Mouse (Mus musculus): ENCODE data around the gene Rexo5. TPM values are rescaled to one million over a fixed set of nuclear protein-coding genes. Genes with fewer than 3 reads are reported as not detected.
A peak's percentile ranks its signal among the peaks of the same experiment; 100 is the strongest.

Gene Rexo5
- polyA plus RNA-seq, 1 experiment: 5.6 TPM

DNA sequence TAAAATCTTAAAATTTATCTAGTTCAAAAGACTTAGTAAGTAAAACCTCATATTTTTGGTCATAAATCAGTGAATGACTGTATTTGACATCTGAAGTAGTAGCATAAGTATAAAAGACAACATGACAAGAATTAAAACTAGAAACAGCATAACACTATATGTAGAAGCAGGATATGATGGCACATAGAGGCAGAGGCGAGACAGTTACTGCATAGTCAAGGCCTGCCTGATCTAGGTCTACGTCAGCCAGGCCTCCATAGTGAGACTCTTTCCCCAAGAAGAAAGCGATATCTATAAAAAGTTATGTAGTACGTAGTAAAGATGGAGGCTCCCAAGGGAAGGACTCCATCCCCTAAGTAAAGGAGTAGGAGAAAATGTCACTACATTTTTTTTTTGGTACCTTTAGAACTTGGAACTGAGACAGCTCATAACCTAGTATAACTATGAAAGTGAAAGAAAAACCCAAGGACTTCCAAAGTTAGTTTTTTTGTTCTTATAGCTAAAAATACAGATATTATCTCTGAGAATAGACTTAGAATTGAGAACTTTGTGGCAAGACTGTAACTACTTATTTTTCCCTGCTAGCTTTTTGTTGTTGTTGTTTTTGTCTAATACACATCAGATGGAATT, 48.1 kb downstream of the Rexo5 start:
- no peak for DNase-seq (ENCODE audit: low read depth)

DNA sequence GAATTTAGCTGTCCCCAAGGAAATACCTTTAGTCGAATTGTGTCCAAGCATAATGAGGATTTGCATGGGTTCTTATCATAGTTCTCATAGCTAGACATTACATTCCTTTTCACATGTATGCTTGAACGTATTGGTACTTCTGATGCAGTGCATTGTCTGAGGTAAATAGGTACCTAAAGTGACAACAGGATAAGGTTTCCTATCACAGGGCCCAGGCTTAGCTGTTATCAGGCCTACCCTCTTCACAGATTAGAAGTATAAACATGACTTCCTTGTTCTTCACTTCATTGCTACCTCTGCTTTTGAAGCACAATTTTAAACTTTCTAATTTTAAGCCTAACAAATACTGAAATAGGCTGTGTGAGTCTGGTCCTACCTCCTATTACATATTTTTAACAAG, 51.7 kb downstream of the Rexo5 start:
- no peak for DNase-seq (ENCODE audit: low read depth)

DNA sequence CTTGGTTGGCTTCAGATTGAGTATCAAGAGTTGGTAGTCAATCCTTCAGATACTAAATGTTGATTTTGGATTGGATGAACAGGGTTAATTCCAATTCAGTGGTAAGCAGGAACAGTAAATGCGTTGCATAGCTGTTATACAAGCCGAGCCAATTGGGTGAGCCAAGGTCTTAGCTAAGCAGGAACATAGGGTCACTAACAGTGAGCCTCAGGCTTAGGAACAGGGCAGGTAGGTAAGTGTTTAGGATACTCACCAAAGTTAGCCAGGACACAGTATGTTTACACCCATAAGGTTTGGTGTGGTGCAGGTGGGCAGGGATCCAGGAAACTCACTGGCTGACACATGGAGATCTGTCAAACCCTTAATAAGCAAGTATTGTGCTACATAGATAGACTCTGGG, 53.6 kb downstream of the Rexo5 start:
- DNase-seq (ENCODE audit: low read depth): peak; percentile 91

DNA sequence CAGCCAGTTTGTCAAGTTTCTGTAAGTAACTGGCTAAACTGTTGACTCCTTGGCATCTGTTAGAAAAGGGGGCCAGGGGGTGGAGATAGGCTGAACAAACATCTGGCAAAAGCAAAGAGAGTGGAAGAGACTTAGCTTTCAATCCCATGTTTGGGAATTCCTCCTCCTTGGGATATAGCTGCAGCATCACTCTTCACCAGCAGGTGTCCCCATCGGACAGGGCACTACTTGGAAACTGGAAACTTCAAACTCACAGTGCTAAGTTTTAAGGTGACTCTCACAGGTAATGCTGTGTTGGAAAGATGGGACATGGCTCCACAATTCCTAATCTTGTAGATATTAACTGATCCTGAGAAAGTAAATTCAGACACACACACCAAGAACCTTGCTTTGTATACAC, 55.3 kb downstream of the Rexo5 start:
- no peak for DNase-seq (ENCODE audit: low read depth)

DNA sequence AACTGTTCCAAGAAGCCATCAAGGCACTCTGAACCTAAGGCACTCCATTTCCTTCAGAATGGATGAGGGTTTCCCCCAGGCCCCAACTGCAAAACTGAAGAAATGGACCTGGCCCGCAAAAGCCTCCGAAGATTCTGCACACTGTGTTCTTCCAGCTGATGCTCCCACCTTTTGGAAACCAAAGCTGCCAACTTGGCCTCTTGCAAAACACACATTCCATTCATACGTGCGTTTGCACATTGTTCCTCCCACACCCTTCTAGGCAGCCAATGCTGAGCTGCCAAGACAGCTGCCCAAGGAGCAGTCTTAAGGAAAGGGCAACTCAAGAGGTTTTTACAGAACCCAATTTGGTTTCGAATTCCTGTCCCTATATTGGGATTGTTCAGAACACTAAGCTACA, 56.9 kb downstream of the Rexo5 start:
- DNase-seq (ENCODE audit: low read depth): peak; percentile 94

DNA sequence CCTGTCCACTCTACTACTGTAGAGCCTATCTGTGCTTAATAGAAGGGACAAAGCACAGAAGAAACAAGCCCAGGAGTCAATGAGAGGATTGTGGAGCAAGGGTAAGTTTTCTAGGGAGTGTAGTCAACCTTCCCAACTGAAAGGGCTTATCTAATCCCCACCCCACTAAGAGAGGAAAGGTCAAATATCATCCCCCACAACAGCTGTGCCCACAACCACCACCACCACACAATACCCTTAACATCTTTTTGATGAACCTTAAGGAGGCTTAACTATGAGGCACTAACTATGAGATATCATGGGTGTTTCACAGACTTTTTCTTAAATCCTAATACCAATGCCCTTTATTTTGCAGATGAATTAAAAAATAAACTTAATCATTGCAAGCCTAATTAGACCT, 58.7 kb downstream of the Rexo5 start:
- DNase-seq (ENCODE audit: low read depth): no peak

DNA sequence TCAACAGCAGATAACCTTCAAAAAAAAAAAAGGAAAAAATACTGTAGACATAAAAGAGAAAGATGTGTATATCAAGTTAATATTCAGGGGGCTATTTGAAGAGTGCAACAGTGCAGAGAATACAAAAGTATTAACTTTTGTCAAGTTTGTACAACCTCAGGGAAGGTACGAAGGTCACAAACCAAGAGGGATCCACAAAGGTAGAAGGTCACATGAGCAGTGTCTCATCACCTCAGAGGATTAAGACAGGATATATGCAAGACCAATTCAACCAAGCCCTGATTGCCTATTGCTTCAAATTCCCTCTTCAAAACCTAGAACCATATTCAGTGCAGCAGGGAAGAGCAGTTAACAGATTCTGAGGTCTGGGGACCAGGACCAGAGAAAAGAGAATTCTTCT, 59.4 kb downstream of the Rexo5 start:
- no peak for DNase-seq (ENCODE audit: low read depth)

DNA sequence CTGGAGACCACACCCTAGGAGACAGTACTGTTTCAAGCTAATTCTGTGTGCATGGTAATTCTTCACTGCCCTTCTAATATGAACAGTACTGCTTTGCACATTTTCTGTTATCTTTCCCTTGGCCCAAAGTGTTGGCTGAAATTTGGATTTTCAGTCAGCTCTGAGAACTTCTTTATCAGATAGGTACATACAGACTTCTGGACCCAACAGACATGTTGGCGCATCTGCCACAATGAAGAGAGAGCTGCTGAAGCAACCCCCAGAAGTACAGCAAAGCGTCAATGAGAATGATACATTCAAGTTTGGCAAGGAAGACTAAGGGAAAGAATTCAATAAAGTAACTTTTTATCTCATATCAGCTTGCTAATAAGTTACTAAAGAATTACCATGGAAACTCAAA, 60.6 kb downstream of the Rexo5 start:
- DNase-seq (ENCODE audit: low read depth): no peak

DNA sequence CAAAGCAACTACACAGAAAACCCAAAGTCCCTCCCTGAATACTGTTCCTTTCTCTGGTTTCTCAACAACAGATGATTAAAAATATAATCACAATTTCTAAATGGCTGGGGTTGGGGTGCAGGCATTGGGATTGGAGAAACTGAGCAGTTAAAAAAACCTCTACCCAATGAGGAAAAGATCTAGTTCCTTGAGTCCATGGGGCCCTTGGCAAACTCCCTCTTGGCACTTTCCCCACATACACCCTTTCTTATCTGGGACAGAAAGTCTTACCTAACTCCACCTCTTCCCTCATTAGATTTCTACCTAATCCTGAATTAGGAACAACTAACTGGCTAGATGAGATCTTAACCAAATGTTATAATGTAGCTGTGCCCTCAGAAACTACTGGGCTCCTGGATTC, 61.2 kb downstream of the Rexo5 start:
- no peak for DNase-seq (ENCODE audit: low read depth)

DNA sequence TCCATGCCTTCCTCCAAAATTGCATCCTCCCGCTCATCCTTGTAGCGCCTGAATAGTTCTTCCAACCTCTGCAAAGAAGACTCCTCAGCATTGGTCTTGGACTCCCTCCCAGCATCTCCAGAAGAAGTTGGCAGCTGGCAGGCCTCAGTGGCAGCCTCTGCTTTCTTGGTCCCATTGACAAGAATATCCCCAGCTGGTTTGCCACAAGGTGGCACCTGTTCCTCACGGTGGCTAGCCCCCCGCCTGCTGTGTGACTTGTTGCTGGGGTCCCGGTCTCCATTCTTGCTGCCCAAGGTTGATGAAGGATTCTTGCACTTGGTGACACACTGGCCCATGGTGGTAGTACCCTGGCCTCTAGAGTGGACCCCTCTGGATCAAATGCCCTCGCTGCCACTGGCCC, 65.7 kb downstream of the Rexo5 start:
- DNase-seq (ENCODE audit: low read depth): no peak

DNA sequence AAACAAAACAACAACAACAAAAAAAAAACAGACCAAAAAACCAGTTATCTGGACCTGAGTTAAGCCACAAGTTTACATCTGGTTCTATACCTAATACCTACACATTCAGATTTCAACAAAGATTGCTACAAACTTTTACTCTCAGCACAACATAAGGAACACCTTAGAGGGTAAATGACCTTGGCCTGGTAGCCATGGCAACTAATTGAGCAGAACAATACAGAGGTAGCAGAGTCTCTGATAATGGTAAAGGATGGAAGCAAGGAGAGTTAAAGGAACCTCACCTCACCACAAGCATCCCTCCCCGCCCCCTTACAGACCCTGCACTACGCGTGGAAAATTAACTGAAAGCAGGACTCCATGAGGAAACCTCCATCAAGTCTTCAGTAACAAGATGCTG, 66.3 kb downstream of the Rexo5 start:
- DNase-seq (ENCODE audit: low read depth): no peak

DNA sequence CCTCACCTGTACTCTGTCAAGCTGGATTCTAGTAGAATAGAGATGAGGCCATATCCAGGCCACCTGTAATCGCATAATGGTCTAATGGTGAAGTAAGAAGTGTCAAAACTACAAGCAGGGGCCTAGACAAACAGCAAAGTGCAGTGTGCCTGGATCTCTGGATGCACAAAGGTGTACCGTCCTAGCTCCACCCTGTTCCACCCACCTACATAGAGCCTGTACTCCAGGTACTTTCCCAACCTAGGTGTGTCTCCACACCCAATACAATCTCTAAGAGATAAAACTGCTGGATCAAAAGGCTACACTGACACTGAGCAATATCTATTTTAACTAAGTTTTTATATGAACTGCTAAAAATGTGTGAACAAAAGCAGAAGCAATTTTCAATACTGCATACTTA, 66.7 kb downstream of the Rexo5 start:
- DNase-seq (ENCODE audit: low read depth): no peak

DNA sequence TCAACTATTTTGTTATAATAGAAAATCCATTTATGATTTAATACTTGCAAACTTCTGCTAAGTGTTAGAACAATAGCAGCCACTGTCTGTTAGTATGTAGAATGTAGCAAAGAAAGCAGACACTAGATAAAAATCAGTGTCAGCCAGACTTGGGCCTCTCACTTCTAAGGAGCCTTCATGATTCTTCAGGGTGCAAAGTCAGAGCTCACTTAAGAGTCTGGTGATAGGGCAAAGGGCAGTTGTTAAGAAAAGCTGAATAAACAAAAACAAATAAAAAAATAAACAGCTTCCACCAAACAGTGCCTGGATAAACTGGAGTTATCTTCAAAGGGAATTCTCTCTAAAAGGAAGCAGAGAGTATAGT, 67.1 kb downstream of the Rexo5 start:
- no peak for DNase-seq (ENCODE audit: low read depth)

DNA sequence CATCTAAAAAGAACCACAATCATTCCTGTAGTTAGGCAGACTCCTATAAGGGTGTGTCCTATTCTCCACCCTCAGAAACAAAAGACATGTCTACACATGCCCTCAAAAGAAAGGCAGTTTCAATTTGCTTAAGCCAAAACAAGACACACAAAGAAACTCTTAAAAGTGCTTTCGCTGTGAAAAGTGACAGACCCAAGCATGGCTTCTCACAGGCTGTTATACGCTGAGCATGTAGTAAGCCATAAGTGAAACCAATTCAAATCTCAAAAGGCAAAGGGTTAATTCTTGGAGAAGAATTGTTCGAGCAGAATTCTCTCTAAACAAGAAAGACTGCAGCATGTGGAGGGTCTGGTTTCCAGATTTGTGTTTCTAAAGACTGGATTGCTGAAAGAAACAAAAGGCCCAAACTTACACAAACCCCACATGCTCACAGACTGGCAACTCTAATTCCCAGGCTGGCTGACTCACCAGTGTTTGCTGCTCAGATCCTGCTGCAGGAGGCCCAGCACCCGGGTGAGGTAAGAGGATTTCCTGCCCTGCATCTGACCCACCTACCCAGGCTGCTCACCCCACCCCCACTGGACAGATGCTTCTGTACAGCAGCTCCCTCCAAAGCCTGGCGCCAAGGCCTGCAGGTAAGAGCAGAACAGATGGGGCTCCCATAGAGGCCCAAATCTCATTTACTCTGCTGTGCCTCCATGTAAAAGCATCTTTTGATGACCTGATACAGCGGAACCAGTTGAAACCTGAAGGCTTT, 67.7 kb downstream of the Rexo5 start:
- DNase-seq (ENCODE audit: low read depth): no peak

DNA sequence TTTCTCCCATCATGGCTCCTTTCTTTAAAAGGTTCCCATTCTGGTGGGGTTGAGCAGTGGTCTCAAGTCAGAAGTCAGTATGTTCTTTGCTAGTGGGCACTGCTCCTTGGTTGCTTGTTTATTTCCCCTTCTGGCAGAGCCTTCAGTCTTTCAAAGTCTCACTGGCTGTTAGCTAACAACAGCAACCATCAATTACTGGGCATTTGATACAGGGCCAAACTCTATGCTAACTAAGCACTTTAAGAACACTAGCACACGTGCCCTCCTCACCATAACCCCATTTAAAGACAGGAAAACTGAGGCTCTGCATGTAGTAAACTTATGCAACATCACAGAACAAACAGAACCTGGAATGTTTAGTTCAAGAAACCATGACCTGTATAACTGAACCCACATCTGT, 68.4 kb downstream of the Rexo5 start:
- DNase-seq (ENCODE audit: low read depth): no peak

DNA sequence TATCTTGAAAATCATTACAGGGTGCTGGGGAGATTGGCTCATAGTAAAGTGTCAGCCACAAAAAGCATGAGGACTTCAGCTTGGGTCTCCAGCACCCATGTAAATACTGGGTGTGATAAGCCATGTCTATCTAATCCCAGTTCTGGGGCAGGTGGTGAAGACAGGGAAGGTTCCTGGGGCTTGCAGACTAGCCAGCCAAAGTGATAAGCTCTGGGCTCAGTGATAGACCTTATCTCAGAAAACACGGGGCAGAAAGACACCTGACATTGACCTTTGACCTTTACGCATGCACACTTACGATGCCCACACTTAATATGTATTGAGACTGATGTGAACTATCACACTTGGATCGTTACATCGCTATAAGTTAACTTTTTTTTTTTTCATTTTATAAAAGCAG, 70.7 kb downstream of the Rexo5 start:
- DNase-seq (ENCODE audit: low read depth): no peak

DNA sequence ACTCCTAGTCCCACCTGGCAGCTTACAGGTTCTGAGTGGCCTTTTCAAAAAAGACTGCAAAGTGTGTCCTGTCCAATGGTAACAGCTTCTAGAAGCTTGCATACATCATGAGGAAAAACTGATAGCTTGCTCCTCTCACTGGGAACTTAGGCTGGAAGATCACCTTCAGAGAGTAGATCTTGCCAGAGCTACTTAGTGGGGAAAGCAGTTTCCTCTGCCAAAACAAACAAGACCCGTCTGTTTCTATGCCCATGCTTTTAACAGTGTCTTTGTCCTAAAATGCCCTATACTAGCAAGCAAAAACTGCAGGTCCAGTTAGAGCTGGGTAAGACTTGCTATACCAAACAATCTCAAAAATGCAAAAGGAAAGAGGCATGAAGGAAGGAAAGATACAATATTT, 72.3 kb downstream of the Rexo5 start:
- no peak for DNase-seq (ENCODE audit: low read depth)

DNA sequence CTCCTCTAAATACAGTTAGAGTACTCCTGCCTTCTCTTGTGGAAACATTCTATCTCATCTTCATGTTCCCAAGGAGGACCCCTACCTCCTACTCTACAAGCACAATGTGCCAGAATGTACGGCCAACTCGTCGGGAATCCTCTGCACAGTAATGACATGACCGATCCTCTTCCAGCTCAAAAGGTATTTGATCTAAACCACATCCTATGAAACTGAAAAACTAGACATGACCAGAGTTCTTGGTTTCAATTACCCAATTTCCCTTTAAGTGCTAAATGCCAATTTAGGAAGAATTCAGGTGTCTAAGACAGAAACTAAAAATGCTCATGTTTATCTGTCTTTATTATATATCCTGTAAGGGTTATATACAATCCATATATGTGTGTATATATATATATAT, 78.4 kb downstream of the Rexo5 start:
- DNase-seq (ENCODE audit: low read depth): no peak

DNA sequence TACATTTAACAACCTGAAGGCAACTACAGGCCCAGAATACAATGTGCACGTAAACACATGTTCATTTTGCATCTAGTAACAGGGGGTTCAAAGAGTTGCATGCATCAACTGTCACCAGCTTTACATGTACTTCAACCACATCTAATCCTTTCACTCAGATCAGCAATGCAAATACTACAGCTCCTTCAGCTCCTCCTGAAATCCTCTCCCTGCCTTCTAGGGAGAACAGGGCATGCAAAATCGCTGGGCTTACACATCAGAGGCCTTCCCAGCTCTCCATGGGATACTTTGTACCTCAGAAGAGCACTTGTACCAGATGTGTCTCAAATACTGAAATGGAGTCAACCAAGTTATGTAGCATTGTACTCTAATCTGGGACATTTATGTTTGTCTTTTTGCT, 79.2 kb downstream of the Rexo5 start:
- DNase-seq (ENCODE audit: low read depth): no peak

DNA sequence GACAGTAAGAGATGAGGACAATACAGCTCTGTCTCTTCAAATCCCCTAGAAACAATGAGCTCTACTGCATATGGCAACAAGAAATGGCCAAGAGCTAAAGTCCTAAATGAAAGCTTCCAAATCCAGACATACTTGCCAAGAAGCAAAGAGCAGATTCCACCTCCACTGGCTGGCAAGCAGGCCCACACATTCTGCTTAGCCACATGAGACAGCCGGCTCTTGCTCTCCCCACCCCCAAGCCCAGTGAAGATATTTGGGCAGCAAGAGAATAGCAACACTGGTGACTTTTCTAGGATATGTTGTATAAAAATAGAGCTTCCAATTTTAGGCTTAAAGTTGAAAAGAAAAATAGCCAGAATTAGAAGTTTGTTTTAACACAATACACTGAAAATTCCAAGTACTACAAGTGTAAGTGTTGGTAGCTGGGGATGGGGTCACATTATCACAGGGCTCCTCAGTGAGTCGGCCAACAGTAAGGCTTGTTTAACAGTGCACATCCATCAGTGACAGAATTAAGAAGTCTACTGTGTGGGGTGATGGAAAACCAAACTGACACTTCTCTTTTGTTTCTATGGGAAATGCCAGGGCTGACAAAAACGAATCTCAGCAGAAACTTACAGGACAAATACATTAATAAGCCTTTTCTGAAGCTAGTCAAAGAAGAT, 82.1 kb downstream of the Rexo5 start:
- no peak for DNase-seq (ENCODE audit: low read depth)

DNA sequence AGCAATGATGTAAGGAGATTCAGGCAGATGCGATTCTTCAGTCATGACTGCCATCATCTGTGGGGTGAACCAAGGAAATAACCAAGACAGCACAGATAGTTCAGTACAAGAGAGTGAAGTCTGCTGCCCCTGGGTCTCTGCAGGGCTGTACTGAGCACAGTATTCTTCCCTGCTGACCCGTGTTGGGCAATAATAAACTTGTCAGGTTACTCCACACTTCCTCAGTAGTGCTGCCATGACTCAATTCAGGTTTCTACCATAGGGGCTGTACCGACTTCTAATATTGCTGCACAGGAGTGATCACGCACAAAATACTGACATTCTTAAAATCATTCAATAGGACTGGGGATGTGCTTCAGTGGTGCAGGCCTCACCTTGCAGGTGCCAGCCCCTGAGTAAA, 85.4 kb downstream of the Rexo5 start:
- no peak for DNase-seq (ENCODE audit: low read depth)

DNA sequence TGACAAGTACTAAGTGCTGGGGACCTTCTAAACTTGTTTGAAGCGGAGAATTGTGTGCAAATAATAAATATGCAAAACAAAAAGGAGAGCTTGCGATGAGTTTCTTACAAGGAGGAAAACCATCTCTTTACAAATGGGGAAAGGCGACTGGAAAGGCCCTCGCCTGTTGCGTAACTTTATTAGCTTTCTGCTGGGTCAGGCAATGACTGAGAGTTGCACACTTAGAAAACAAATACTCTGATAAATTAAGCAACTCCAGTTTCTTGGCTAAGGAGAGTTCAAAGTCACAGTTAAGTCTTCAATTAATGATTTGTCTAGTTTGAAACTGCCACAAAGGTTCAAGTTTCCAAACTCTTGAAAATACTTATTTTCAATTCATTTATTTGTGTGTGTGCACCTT, 86.5 kb downstream of the Rexo5 start:
- DNase-seq (ENCODE audit: low read depth): no peak

DNA sequence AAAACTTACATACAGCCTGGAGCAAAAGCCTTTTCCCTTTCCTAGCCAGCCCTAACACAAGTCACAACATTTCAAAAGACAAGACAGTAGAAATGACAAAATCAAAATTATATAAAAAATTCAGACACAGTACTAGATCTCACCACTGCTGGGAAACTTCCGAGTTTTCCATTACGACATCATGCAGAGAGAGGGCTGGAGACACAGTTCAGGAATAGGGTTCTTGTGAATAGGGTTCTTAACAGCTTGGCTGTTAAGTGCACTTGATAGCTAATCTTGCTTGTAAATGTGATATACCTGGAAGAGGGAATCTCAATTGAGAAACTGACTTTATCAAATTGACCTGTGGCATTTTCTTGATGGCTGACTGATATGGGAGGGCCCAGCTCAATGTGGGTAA, 87.4 kb downstream of the Rexo5 start:
- no peak for DNase-seq (ENCODE audit: low read depth)

DNA sequence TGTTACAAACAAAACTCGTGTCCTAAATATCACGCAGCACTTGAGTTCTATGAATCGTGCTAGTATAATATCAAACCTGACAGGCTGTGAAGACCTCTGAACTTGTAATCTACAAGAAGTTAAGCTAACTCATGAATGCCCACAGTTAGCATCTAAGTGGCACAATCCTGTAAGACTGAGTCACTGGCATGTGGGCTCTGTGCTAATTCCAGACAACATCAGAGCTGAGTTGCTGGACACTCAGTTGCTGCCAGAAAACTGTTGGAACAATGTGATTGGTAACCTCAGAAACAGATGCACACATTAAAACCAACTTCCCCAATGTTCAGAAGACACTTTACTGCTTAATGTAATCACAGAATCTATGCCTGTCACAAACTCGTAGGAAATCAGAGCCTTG, 94.1 kb downstream of the Rexo5 start:
- no peak for DNase-seq (ENCODE audit: low read depth)

Measured in gonadal fat pad, adult 2 months (tissue).